Mouse (Mus musculus): ENCODE measurements around the gene Plekhg1.

Plekhg1 gene

GRCm38 (mm10) chr10:3972237-3972636 is 232.1 kb downstream of the Plekhg1 start:
- no peak for DNase-seq

DNA sequence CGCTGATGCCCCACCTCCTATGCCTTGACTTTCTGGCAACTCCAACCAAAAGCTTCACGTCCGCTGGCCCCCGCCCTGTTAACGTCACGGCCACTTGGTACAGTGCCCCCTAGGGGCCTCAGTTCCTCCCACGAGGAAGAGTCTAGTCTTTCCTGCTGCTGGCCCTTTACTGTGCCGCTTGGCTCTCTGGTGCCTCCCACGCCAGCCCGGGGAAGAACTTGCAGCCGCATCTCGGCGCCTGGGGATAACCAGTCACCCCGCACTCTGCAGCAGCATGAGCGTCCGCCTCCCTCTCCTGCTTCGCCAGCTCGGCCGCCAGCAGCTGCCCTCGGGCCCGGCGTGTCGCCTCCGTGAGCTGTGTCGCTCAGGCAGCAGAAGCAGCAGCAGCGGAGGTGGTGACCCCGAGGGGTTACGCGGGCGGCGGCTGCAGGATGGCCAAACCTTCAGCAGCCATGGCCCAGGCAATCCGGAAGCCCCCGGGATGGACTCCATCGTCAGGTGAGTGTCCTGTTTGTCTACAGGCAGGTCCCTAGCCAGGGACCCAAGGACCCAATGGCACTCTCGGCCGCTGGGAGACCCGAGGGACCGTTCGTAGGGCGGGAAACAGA is 232.9 kb downstream of the Plekhg1 start, which contains the start of gene Mthfd1l:
TSS of gene Mthfd1l (plus strand) at position 138 of the 608 bp plus-strand sequence.
- peak; percentile 90 for DNase-seq

DNA sequence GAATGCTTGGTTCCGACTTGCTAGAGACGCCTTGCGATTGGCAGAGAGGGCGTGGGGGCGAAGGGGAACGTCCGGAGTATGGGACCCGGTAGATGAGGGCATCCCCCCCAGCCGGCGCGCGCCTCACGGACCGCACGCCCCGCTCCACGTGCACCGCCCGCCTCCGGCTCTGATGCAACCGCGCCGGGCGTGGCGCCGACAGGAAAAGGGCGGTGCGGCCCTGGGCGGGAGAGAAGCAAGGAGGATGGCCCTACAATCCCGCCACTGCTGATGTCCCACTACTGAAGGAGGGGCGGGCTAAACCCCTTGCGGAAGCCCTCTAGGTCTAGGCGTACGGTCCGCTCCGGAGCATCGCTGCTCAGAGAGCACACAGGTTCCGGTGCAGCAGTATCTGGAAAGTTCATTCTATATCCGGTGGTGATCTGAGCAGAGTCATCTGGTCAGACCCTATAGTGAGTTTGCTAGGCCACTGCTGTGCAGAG is 233.5 kb downstream of the Plekhg1 start:
- peak; percentile 85 for DNase-seq

- no peak for DNase-seq
These were observed 234.2 kb downstream of the Plekhg1 start for GRCm38 (mm10) chr10:3974380-3974779.

DNA sequence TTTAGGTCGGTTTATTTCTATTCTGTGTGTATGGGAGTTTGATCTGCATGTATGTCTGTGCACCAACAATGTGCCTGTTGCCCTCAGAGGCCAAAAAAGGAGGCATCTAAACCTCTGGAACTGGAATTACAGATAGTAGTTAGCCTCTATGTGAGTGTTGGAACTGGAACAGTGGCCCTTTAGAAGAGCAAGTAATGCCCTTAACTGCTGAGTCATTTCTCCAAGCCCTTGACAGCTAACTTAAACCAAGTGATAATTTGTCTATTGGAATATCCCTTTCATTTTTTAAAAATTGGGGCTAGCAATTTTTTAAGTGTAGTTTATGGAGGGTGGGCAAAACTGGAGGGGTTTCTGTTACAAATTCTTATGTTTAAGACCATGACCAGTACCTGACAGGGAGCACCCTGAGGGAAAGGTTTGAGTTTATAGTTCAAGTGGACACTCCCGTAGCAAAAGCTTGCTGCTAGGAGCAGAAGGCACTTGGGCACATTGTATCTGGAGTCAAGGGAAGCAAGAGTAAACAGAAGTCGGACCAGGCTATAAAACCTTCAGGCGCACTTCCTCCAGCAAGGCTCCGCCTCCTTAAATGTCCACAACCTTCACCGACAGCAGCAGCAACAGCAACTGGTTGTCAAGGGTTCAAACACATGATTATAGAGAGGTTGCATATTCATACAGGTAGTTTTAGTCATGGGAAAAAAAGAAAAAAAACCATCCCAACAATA is 235.9 kb downstream of the Plekhg1 start:
- no peak for DNase-seq

GRCm38 (mm10) chr10:3976623-3977010 is 236.5 kb downstream of the Plekhg1 start:
- DNase-seq: no peak

DNA sequence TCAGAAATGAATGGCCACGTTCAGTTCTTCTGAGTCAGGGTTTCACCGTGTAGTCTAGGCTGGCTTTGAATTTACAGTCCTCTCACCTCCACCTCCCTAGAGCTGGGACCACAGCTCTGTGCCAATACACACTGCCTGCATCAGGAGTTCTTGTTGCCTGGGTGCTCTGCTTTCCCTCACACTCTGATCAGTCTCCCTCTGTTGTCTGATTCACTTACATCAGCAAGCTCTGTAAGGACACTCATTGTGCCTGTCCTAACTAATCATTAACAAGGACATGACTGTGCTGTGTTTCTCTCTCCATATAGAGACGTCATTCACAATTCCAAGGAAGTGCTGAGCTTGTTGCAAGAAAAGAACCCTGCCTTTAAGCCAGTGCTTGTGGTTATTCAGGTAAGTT is 238.2 kb downstream of the Plekhg1 start:
- no peak for DNase-seq

- no peak for DNase-seq
These were observed 238.8 kb downstream of the Plekhg1 start for GRCm38 (mm10) chr10:3978792-3979488.

DNA sequence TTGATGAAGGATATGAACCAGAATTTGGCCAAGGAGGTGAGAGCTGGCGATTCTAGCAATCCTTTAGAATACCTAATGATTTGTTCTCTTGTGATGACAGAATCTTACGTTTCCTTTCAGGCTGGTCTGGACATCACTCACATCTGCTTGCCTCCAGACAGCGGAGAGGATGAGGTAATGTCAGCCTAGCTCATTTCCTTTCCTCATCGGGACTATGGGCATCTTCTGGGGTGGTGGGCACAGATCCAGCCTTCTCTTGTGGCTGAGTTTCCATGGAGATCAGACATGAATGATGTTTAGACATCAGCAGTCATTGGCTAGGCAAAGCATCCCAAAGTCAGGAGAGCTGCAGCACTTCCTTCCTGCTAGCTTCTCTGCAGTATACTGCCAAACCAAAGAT is 240.1 kb downstream of the Plekhg1 start:
- no peak for DNase-seq

- DNase-seq: no peak
These were observed 250.2 kb downstream of the Plekhg1 start for GRCm38 (mm10) chr10:3990295-3990883.

DNA sequence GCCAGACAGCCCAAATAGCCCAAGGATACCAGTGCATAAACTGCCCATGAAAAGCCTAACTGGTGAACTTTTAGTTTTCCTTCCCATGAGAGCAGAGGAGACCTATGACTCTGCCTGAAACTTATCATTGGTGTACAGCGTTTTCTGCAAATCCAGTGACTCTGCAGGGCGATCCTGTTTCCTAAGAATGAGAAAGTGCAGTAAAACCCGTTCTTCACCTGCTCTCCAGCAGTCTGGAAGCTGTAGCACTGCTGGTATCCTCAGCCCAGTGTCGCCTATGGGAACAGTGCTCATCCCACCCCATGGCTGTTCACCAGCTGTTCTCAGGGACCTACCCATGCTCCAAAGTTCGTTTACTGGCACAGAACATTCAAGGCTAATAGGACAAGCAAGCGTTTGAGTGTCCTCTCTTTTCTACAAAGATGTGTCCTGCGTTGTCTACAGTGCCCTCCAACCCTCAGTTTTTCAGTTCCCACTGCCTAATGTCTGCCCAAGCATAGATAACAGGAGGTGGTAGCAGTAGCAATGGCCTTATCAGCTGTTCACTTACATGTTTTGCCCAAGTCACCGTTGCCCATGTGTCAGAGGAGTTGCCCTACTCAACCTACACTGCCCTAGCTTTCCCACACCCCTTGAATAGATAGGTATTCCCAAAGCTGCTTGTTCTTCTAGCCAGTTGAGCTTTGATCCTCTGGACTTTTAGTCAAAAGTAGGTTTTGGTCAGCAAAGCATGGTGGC is 253.4 kb downstream of the Plekhg1 start:
- no peak for DNase-seq

DNA sequence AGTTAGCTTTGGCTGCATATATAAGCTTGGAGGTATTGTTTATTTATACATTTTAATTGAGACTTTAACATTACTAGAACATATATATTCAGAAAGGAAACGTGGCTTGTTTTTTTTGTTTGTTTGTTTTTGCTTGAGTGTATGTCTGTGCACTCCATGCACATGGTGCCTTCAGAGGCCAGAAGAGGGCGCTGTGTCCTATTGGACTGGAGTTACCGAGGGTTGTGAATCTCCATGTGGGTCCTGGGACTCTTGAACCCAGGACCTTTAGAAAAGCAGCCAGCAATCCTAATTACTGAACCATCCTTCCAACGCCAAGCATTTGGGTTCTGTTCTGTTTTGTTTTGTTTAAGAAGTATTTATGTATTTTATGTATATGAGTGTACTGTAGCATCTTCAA is 255.1 kb downstream of the Plekhg1 start:
- DNase-seq: peak; percentile 20

GRCm38 (mm10) chr10:3996170-3996876 is 256.2 kb downstream of the Plekhg1 start:
- peak; percentile 63 for DNase-seq

- no peak for DNase-seq
These were observed 257.8 kb downstream of the Plekhg1 start for GRCm38 (mm10) chr10:3997851-3998426.

- DNase-seq: no peak
These were observed 262.5 kb downstream of the Plekhg1 start for GRCm38 (mm10) chr10:4002711-4003110.

DNA sequence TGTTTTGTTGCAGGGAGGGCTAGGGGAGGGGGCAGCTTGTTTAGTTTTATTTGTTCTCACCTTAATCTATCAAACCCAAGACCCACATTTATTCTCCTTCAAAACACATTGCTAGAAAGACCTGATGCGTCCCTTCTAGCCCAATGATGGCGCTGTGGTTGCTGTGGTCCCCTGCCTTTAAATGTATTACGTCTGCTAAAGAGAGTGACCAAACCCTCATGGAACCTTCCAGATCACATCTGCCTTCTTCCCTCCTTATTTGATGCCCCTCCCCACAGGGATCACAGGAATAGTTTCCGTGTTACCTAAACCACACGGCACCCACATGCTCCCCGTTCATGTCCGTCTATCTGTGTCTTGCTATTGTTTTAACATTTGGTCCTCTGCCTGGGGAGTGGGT is 265.0 kb downstream of the Plekhg1 start:
- DNase-seq: no peak

DNA sequence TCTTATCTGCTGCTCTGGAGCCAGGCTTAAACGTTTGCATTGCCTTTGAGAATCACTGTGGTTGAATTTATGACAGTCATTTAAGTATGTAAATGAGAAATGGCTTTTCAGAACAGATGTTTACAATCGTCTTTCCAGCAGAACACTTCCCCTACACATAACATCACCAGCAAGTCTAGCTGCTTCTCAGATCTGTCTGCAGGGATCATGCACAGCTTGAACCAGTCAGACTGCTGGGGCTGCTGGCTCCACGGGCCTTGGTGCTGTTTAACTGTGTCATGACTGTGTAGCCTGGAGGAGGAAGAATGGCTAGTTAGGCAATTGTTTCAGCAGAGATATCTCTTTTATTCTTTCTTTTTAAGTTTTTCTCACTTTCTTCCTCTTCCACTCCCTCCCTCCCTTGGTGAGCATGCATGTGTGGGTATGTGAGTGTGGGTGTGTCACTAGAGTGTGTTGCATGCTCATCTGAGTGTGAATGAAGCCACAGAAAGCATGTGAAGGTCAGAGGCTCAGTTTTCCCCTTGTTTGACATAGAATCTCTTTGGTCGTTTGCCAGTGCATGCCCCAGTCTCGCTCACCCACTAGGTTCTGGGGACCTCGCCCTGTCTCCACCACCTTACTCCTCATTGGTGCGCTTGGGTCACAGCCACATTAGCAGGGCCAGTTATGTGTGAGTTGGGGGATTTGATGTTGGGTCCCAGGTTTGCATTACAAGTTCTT is 266.3 kb downstream of the Plekhg1 start:
- DNase-seq: no peak
